Mouse (Mus musculus) heart, adult 2 months (tissue): ENCODE results near the gene Cirbp. TPM values are rescaled to one million over a fixed set of nuclear protein-coding genes. Genes with fewer than 3 reads are reported as not detected.

Source experiments
- DNase-seq, 2 experiments: peaks; one replicate each; pipeline ENCODE4 v3.0.0; 2021
- H3K27ac ChIP-seq: fragments of 200-600 bp; 2 replicates; pipeline ENCODE4 v1.8.1; 2022
- H3K27me3 ChIP-seq: fragments of 200-500 bp; 2 replicates; pipeline ENCODE4 v1.6.1; 2012; ENCODE audit warnings: mild to moderate bottlenecking, low read length, inconsistent platforms, mixed read lengths; ENCODE audit not compliant: control insufficient read depth, insufficient read depth
- H3K36me3 ChIP-seq: fragments of 200-500 bp; 2 replicates; pipeline ENCODE4 v1.6.1; 2012; ENCODE audit warnings: low read length, inconsistent platforms; ENCODE audit not compliant: control insufficient read depth, insufficient read depth
- H3K4me1 ChIP-seq: fragments of 200-500 bp; 2 replicates; pipeline ENCODE4 v1.6.1; 2011; ENCODE audit warnings: low read length; ENCODE audit not compliant: control insufficient read depth, insufficient read depth
- H3K4me3 ChIP-seq: fragments of 200-600 bp; 2 replicates; pipeline ENCODE4 v1.8.1; 2022
- H3K79me2 ChIP-seq: fragments of 200-500 bp; replicated peaks from 2 replicates; pipeline ENCODE4 v1.6.1; 2012; ENCODE audit warnings: mild to moderate bottlenecking, inconsistent platforms, low read length, moderate library complexity, mixed read lengths; ENCODE audit not compliant: control insufficient read depth, insufficient read depth
- H3K9ac ChIP-seq: fragments of 200-500 bp; 2 replicates; pipeline ENCODE4 v1.6.1; 2012; ENCODE audit warnings: low read depth, mild to moderate bottlenecking, control low read depth, inconsistent platforms, low read length, mixed read lengths
- CTCF ChIP-seq: fragments of 200-600 bp; IDR thresholded peaks from 2 replicates; pipeline ENCODE4 v1.8.1; 2022; ENCODE audit warnings: antibody characterized with exemption, mild to moderate bottlenecking, moderate library complexity
- EP300 ChIP-seq: fragments of 200-500 bp; IDR thresholded peaks from 2 replicates; pipeline ENCODE4 v1.6.1; 2011; ENCODE audit warnings: low read depth, low read length, control low read depth; ENCODE audit not compliant: insufficient read depth
- POLR2A ChIP-seq: fragments of 200-500 bp; IDR thresholded peaks from 2 replicates; pipeline ENCODE4 v1.6.1; 2011; ENCODE audit warnings: mild to moderate bottlenecking, low read depth, low read length, control low read depth; ENCODE audit not compliant: insufficient read depth
- WGBS: fragments of 180-500 bp; shearing (Covaris S2); methylation state at CpG from one replicate; pipeline ENCODE4 v1.1.7; 2018; 5-methylcytosine and 5-hydroxymethylcytosine counted together
- intact Hi-C: fragments of 180-260 bp; cut with DNase I; formaldehyde crosslinking; loops from one replicate; pipeline ENCODE4 v1.15.1; 2025
- polyA plus RNA-seq: library from polyadenylated mRNA; depleted of rRNA; stranded (reverse); fragments of >200 nt; gene quantifications from 2 replicates; pipeline ENCODE4 v1.2.3, GENCODE M21; 2012
- total RNA-seq, 2 experiments: library from RNA; stranded (reverse); gene quantifications; 2 replicates each; pipeline ENCODE4 v1.2.3; 2021

The Cirbp gene
- total and polyA plus RNA-seq, 3 experiments = 34.2 to 85.8 (median 43.2) TPM

DNA sequence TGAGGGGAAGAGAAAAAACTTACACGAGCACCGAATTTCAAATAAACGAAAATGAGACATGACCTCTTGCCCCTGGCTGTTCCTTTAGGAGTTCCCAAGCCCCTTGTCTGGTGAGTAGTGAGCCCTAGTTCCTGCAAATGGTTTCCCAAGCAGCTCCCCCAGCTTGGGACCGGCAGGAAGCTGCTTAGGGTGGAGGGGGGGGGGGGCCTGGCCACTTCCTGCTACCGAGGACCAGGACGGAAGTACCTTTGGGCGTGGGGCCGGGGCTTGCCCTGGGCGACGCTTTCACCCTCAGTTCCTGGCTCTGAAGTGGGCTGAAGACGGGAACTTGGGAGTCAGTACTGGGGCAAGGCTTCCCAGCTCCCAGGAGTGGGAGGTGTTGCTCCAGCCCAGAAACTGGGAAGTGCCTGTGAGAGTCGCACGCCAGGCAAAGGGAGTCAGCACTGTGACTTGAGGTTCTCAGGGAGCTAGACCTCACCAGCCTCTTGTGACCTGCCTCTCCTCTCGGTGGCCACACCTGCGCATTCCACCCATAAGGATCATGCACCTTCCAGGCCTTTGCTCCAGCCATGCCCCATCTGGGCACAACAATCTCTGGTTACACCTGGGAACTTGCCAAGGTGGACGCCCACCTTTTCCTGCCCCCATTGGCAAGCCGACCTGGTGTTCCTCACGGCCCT lies 7.3 kb upstream of the Cirbp start:
- Histone ChIP-seq H3K4me3 (peak overlapping the region; percentile 43; the same call in 1 of the 2 replicates), H3K79me2 (no peaks in the 10 kb centered on the region), H3K9ac (peak overlapping the region; percentile 40), H3K36me3 (peaks cover 22% of the 10 kb centered on the region), H3K4me1 (peaks cover 33% of the 10 kb centered on the region), H3K27ac (peak overlapping the region; percentile 95), H3K27me3 (no peaks in the 10 kb centered on the region)
- intact Hi-C loops = loop anchor here (1.0 kb wide), 1 partner anchor 8 kb away; no protein-coding TSS in a partner anchor
- peak; percentile 82 to 89 for DNase-seq
- TF ChIP-seq EP300 (peak; percentile 73; the same call in 1 of the 2 replicates), POLR2A (peak; percentile 71), CTCF (no peak)
- 4% methylated on average over 18 of the region's 18 CpGs for WGBS

DNA sequence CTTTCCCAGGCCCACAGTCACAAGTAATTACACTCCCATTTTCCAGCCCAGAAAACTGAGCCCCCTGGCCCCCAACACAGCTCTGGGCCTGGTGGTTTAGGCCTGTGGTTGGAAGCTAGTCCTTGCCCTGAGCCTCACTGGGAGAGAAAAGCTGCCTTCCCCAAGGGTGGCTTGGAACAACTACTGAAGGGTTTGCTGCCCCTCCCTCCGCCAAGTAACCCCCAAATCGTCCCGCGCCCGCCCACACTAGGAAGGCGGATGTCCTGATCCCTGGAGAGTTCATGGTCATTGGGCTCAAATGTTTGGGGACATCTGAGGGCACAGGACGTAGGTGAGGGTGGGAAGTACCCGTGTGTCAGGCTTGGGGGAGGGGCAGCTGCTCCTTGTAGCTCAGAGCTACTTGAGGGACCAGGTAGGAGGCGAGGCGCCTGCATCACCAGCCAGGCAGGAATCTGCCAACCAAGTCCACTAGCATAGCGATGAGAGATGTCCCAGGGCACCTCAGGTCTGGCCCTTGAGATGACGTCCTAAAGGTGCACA lies 6.7 kb upstream of the Cirbp start:
- Histone ChIP-seq H3K36me3 (peaks cover 20% of the 10 kb centered on the region), H3K9ac (peak overlapping the region; percentile 40), H3K27me3 (no peaks in the 10 kb centered on the region), H3K27ac (peak overlapping the region; percentile 95), H3K79me2 (no peaks in the 10 kb centered on the region), H3K4me3 (peak overlapping the region; percentile 43), H3K4me1 (peaks cover 37% of the 10 kb centered on the region)
- 7% methylated on average over 12 of the region's 12 CpGs for WGBS
- peak in 1 of 2 experiments; percentile 77 for DNase-seq
- intact Hi-C loops = no loop called here
- TF ChIP-seq CTCF = no peak
- TF ChIP-seq POLR2A = no peak; the same call in 1 of the 2 replicates
- TF ChIP-seq EP300 = no peak

DNA sequence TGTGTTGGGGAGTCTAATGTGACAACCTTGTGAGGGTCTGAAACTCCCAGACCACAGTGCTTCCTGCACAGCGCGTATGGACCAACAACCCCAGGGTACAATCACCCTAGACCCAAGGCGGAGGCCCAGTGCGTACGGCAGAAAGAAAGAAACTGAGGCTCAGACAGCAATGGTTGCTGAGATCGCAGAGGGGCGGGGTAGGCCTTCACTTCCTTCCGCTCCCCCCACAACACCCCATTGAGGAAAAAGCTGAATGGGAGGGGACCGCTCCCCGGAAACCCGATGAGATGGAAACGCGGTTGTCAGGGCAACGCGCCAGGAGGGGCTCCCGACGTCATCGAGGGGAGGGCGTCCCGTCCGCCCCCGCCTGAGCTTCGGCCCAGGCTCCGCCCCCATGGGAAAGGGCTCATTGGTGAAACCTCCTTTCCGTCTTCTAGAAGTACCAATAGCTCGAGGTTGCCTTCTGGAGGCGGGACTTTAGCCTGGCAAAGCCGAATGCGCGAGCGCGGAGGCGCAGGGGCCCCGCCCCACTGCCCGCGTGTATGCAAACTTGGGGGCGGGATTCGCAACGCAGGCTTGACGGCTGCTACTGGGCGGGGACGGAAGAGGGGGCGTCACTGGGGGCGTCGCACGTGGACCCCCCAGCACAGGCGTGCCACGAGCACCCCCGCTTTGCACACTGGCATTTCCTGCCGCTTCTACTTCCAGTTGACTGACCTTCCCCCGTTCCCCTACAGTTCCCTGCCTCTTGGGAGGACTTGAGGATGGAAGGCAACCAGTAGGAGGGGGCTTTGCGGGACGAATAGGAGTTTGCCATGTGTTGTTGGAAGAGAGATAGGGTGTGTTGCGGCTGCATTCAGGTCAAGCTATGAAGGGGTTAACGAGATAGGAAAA lies 6.0 kb upstream of the Cirbp start:
- TF ChIP-seq EP300 = peak; percentile 86; the same call in 1 of the 2 replicates
- no peak for TF ChIP-seq CTCF
- TF ChIP-seq POLR2A = peak; percentile 75

DNA sequence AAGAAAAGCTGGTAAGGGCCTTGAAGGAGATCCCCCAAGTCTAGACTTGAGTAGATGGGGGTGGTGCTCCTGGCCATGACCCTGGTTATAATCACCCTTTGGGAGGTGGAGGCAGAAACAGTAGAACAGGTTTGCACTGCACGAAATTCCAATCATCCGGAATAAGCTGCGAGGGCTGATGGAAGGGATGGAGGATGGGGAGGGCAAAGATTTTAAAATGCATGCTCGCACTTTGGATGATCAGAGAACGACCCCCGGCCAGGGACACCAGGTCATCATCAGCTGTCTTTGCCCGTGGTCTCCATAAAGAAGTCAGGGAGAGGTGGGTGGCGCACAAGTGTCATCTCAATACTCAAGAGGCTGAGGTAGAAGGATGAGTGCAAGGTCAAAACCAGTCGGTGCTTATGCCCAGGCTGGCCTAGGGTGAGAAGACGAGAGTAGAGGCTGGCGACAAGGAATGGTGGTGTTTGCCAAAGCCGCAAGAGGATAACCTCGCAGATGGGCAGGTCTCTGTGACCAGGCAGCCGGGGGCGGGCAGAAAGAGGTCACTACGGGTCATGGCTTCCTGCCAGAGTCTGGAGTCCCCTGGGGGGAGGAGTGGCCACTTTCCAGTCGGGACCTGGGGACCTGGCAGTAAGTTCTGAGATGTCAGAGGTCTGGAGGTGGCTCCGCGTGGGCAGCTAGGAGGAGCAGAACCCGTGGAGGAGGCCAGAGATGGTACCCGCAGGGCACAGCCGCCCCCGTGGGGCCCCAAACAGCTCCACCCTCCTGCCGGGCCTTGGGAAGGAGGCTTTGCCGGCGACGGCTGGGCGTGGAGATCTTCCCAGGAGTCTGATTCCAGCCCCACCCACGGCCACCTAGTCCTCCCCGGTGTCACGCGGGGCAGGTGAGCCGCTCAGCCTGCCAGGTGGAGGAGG lies 5.1 kb upstream of the Cirbp start:
- no peak for TF ChIP-seq CTCF
- no peak for TF ChIP-seq EP300
- peak; percentile 57 for TF ChIP-seq POLR2A
- Histone ChIP-seq H3K27me3 (no peaks in the 10 kb centered on the region), H3K79me2 (no peaks in the 10 kb centered on the region), H3K4me3 (peak overlapping the region; percentile 45), H3K9ac (peak overlapping the region; percentile 73), H3K4me1 (peaks cover 35% of the 10 kb centered on the region), H3K27ac (peak overlapping the region; percentile 95), H3K36me3 (peaks cover 14% of the 10 kb centered on the region)
- peak; percentile 89 to 94 for DNase-seq
- WGBS = 2% methylated on average over 33 of the region's 33 CpGs
- intact Hi-C loops = no loop called here

More for the DNA sequence above, 6.0 kb upstream of the Cirbp start:
- Histone ChIP-seq H3K27me3 (no peaks in the 10 kb centered on the region), H3K36me3 (peaks cover 17% of the 10 kb centered on the region), H3K27ac (peak overlapping the region; percentile 95), H3K4me3 (peak overlapping the region; percentile 45), H3K79me2 (no peaks in the 10 kb centered on the region), H3K9ac (peak overlapping the region; percentile 40), H3K4me1 (peaks cover 37% of the 10 kb centered on the region)
- WGBS = under 1% methylated on average over 55 of the region's 55 CpGs
- intact Hi-C loops = no loop called here
- peak; percentile 98 to 99 for DNase-seq

DNA sequence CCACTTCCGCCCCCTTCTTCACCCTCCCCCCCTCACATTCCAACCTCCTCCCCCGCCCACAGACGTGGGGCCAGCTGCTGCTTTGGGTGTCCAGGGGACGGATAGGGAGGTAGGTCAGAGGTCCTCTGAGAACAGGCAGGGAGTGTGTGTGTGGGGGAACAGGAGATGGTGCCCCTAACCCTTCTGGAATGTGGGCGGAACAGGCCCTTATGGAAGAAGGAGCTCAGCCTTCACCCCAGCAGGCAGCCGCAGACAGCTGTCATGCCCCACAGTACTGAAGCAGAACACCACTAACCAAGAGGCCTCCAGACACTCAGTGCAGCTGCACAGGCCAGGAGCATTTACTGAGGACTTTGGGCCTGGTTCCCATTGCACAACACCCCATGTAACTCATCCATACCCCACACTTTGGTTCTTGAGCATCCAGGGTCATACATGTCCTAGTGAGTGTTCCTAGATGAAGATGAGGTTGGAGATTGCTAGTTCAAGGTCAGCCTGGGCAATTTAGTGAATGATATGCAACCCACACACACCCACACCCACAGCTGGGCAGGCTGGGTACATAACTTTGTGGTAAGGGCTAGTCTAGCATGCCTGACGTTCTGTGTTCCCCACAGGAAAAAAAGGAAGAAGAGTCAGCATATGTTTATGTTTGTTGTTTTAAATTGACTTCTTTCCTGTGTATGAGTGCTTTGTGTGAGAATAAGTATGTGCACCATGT lies 4.1 kb upstream of the Cirbp start:
- Histone ChIP-seq H3K4me3 (no peak overlapping the region), H3K27me3 (no peaks in the 10 kb centered on the region), H3K9ac (no peak overlapping the region), H3K36me3 (peaks cover 8% of the 10 kb centered on the region), H3K4me1 (peaks cover 33% of the 10 kb centered on the region), H3K27ac (peak overlapping the region; percentile 95), H3K79me2 (no peaks in the 10 kb centered on the region)
- WGBS = 18% methylated on average over 6 of the region's 7 CpGs
- intact Hi-C loops = no loop called here
- DNase-seq = peak; percentile 64 to 66
- TF ChIP-seq POLR2A (0 out of 2 replicates have a peak, but pooled peaks have one; percentile 15), EP300 (no peak)
